Mouse (Mus musculus) myocyte (in vitro differentiated cells): Measurements from ENCODE around the gene Rnaseh2c.

Experiments
- CEBPB ChIP-seq: IDR thresholded peaks from 2 replicates; pipeline ENCODE4 v1.6.1; 2011; ENCODE audit warnings: mild to moderate bottlenecking, moderate library complexity; ENCODE audit not compliant: poor library complexity, insufficient read depth, severe bottlenecking
- E2F4 ChIP-seq: IDR thresholded peaks from one replicate; pipeline ENCODE4 v1.6.1; 2011; ENCODE audit warnings: mild to moderate bottlenecking, control low read depth, moderate library complexity; ENCODE audit not compliant: insufficient read depth
- MAX ChIP-seq: IDR thresholded peaks from one replicate; pipeline ENCODE4 v1.6.1; 2011; ENCODE audit warnings: low read depth, mild to moderate bottlenecking, control low read depth
- POLR2A ChIP-seq: IDR thresholded peaks from one replicate; pipeline ENCODE4 v1.6.1; 2011; ENCODE audit warnings: low read depth, mild to moderate bottlenecking, control low read depth, moderate library complexity; ENCODE audit not compliant: insufficient read length
- POLR2AphosphoS2 ChIP-seq: IDR thresholded peaks from one replicate; pipeline ENCODE4 v1.6.1; 2011; ENCODE audit warnings: low read depth, control low read depth; ENCODE audit not compliant: insufficient read length
- REST ChIP-seq: IDR thresholded peaks from one replicate; pipeline ENCODE4 v1.6.1; 2011; ENCODE audit warnings: mild to moderate bottlenecking, control low read depth, moderate library complexity; ENCODE audit not compliant: insufficient read depth, insufficient read length
- SRF ChIP-seq: IDR thresholded peaks from one replicate; pipeline ENCODE4 v1.6.1; 2011; ENCODE audit warnings: low read depth; ENCODE audit not compliant: control insufficient read depth, insufficient read length
- TCF12 ChIP-seq: IDR thresholded peaks from one replicate; pipeline ENCODE4 v1.6.1; 2011; ENCODE audit warnings: mild to moderate bottlenecking, control low read depth; ENCODE audit not compliant: poor library complexity, insufficient read depth, severe bottlenecking
- USF1 ChIP-seq: IDR thresholded peaks from one replicate; pipeline ENCODE4 v1.6.1; 2011; ENCODE audit warnings: low read depth, mild to moderate bottlenecking, control low read depth, moderate library complexity

DNA sequence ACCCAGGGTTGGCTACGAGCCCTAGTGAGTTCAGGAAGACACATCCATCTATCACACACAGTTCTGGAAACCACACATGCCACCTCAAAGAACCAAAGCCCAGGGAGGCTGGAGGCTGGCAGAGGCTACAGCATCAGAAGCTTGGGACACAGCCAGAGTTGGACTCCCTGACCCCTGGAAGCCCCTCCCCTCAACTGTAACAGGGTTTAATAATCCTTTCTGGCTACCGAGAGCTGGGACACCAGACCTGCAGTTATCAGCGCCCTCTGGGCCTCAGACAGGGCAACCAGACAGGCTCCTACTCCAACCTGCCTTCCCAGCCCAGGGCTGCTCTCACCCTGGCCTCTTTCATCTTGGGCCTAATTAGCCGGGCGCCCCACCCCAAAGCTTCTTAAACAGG, 35.4 kb upstream of the Rnaseh2c start:
- no peak for TF ChIP-seq POLR2A
- no peak for TF ChIP-seq E2F4
- TF ChIP-seq POLR2AphosphoS2 = no peak
- TF ChIP-seq MAX = no peak
- TF ChIP-seq TCF12 = no peak
- no peak for TF ChIP-seq USF1
- no peak for TF ChIP-seq SRF
- TF ChIP-seq REST = no peak
- TF ChIP-seq CEBPB = no peak
